Mouse (Mus musculus) embryo, embryonic 10.5 days (tissue): ENCODE results near the gene Gm9945.

Source experiments
- DNase-seq: peaks from one replicate; pipeline ENCODE4 v3.0.0-alpha.2; 2015; ENCODE audit warnings: low spot score

The Gm9945 gene

GRCm38 (mm10) chr11:53522930-53523329 lies 43.0 kb downstream of the Gm9945 start:
- no peak for DNase-seq

GRCm38 (mm10) chr11:53523545-53524405 lies 43.8 kb downstream of the Gm9945 start:
- peak; percentile 33 for DNase-seq

GRCm38 (mm10) chr11:53524905-53525304 lies 44.9 kb downstream of the Gm9945 start:
- DNase-seq = no peak

GRCm38 (mm10) chr11:53525461-53525860 lies 45.5 kb downstream of the Gm9945 start:
- DNase-seq = peak; percentile 68

- DNase-seq = no peak
These were observed 48.7 kb downstream of the Gm9945 start for GRCm38 (mm10) chr11:53528397-53529252.

- DNase-seq = no peak
These were observed 49.2 kb downstream of the Gm9945 start for GRCm38 (mm10) chr11:53529253-53529557.

GRCm38 (mm10) chr11:53530001-53530400 lies 50.0 kb downstream of the Gm9945 start:
- DNase-seq = no peak
